Mouse (Mus musculus) neural tube, embryonic 15.5 days (tissue): ENCODE measurements around the gene Rab5b. TPM values are rescaled to one million over a fixed set of nuclear protein-coding genes. Genes with fewer than 3 reads are reported as not detected.

ENCODE experiments used
- ATAC-seq: fragments of 200-750 bp; cut with Nextera tagmentation; 2 replicates; pipeline ENCODE4 v1.8.0; 2017; ENCODE audit warnings: mild to moderate bottlenecking, moderate TSS enrichment, moderate library complexity; ENCODE audit not compliant: low FRiP score
- H3K27ac ChIP-seq: fragments of 300-500 bp; sonication (generic); replicated peaks from 2 replicates; pipeline ENCODE4 v1.5.1; 2015; ENCODE audit warnings: mild to moderate bottlenecking, inconsistent platforms
- H3K27me3 ChIP-seq: fragments of 300-500 bp; sonication (generic); replicated peaks from 2 replicates; pipeline ENCODE4 v1.6.1; 2015; ENCODE audit warnings: inconsistent platforms
- H3K36me3 ChIP-seq: fragments of 300-500 bp; sonication (generic); 2 replicates; pipeline ENCODE4 v1.6.1; 2015; ENCODE audit warnings: inconsistent platforms
- H3K4me1 ChIP-seq: fragments of 300-500 bp; sonication (generic); 2 replicates; pipeline ENCODE4 v1.6.1; 2015; ENCODE audit warnings: inconsistent platforms
- H3K4me2 ChIP-seq: fragments of 300-500 bp; sonication (generic); 2 replicates; pipeline ENCODE4 v1.6.1; 2015; ENCODE audit warnings: inconsistent platforms, mild to moderate bottlenecking, moderate library complexity
- H3K4me3 ChIP-seq: fragments of 300-500 bp; sonication (generic); replicated peaks from 2 replicates; pipeline ENCODE4 v1.5.1; 2015; ENCODE audit warnings: mild to moderate bottlenecking, inconsistent platforms
- H3K9ac ChIP-seq: fragments of 300-500 bp; sonication (generic); replicated peaks from 2 replicates; pipeline ENCODE4 v1.6.1; 2015; ENCODE audit warnings: mild to moderate bottlenecking, inconsistent platforms
- H3K9me3 ChIP-seq: fragments of 300-500 bp; sonication (generic); replicated peaks from 2 replicates; pipeline ENCODE4 v1.6.1; 2016; ENCODE audit warnings: inconsistent platforms
- WGBS: fragments of 180-500 bp; shearing (Covaris S2); methylation state at CpG from one replicate; pipeline ENCODE4 v1.1.7; 2015; ENCODE audit warnings: mixed read lengths; 5-methylcytosine and 5-hydroxymethylcytosine counted together
- polyA plus RNA-seq: library from polyadenylated mRNA; unstranded; fragments of >200 nt; fragmentation: Nextera tagmentation; extraction: Ambion mirVana; gene quantifications from 2 replicates; pipeline ENCODE4 v1.2.1, GENCODE M21; 2015

Rab5b gene
- polyA plus RNA-seq, 1 experiment from 2014 or later = 108 TPM

DNA sequence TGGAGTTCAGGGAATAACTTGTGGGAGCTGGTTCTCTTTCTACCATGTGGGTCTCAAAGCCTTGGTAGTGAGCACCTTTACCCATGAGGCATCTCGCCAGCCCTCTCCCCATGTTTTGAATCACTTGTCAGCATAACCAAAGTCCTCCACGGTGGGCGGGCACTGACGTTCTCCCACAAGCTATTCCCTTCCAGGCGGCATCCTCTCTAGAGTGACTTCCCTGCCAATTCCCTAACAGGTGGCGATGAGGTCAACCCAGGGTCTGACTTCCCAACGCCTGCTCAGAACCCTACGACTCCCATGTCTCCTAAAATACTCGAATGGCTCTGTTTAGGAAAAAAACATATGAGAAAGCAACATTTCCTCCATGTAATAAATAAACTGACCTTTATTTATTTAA, 38.2 kb downstream of the Rab5b start:
- Histone ChIP-seq H3K9me3 (no peaks in the 10 kb centered on the region), H3K4me1 (no peaks in the 10 kb centered on the region; the same call in 1 of the 2 replicates), H3K36me3 (no peaks in the 10 kb centered on the region), H3K27ac (no peak overlapping the region), H3K4me3 (no peak overlapping the region), H3K4me2 (no peak overlapping the region), H3K27me3 (no peaks in the 10 kb centered on the region), H3K9ac (no peak overlapping the region)
- no peak for ATAC-seq
- WGBS = 58% methylated on average over 9 of the region's 9 CpGs

DNA sequence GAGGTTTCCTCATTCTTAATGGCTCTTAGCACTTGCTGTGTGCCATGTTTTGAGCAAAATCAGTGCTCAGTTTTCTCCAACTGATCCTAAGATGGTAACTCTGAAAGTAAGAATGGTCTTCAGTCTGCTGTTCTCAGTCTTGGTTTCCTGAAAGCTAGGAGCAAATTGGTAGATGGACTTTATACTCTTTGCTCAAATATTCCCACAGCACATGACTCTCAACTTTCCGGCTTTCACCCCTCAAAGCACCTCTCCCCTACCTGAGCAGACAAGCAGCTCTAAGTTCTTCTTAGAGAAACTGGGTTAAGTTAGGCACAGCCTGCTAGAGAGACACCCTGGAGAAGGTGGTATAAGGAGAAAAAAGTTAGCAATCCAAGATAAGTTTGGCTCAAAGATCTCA, 39.3 kb downstream of the Rab5b start:
- Histone ChIP-seq H3K27ac (no peak overlapping the region), H3K36me3 (no peaks in the 10 kb centered on the region), H3K9me3 (no peaks in the 10 kb centered on the region), H3K27me3 (no peaks in the 10 kb centered on the region), H3K4me2 (no peak overlapping the region), H3K4me3 (no peak overlapping the region), H3K4me1 (no peaks in the 10 kb centered on the region; the same call in 1 of the 2 replicates), H3K9ac (no peak overlapping the region)
- WGBS = 100% methylated on average over 1 of the region's 1 CpGs
- ATAC-seq = no peak

DNA sequence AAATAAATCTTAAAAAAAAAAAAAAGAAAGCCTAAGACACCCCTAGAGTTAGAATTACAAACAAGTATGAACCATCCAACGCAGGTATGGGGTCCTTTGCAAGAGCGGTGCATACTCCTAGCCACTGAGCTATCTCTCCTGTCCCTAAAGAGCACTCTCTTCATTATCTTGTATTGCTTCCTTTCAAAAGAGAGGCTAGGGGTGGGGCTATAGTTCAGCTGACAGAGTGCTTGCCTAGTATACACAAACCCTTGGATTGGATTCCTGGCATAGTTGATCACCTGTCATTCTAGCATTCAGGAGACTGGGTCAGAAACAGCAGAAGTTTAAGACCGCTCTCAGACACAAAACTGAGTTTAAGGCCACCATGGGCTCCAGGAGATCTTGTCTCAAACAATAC, 40.8 kb downstream of the Rab5b start:
- no peak overlapping the region for H3K4me3 ChIP-seq
- 0 out of 2 replicates have a peak, but pooled peaks cover 2% of the 10 kb centered on the region for H3K36me3 ChIP-seq
- 87% methylated on average over 3 of the region's 3 CpGs for WGBS
- no peak overlapping the region for H3K9ac ChIP-seq
- no peaks in the 10 kb centered on the region; the same call in 1 of the 2 replicates for H3K4me1 ChIP-seq
- no peaks in the 10 kb centered on the region for H3K27me3 ChIP-seq
- ATAC-seq = no peak
- no peak overlapping the region for H3K4me2 ChIP-seq
- no peak overlapping the region for H3K27ac ChIP-seq
- H3K9me3 ChIP-seq = no peaks in the 10 kb centered on the region

DNA sequence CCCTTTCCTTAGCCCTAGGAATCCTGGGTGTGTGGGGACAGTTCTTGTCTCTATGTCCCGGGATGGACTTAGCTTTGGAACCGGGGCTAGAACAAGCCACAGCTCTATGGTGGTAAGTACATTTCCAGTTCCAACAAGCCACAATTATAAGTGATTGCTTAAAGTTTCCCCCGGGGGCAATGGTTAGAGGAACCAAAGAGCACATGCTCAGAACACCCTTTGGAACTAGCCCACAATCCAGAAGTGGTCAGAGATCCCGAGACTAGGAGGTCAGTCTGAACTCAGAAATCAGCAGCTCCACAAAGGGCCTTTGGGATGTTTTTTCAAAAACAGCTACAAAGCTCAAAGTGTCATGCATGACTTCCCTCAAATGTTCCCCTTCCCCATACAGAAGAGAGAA, 42.2 kb downstream of the Rab5b start:
- ATAC-seq = no peak
- WGBS = 75% methylated on average over 4 of the region's 4 CpGs
- no peaks in the 10 kb centered on the region for H3K27me3 ChIP-seq

DNA sequence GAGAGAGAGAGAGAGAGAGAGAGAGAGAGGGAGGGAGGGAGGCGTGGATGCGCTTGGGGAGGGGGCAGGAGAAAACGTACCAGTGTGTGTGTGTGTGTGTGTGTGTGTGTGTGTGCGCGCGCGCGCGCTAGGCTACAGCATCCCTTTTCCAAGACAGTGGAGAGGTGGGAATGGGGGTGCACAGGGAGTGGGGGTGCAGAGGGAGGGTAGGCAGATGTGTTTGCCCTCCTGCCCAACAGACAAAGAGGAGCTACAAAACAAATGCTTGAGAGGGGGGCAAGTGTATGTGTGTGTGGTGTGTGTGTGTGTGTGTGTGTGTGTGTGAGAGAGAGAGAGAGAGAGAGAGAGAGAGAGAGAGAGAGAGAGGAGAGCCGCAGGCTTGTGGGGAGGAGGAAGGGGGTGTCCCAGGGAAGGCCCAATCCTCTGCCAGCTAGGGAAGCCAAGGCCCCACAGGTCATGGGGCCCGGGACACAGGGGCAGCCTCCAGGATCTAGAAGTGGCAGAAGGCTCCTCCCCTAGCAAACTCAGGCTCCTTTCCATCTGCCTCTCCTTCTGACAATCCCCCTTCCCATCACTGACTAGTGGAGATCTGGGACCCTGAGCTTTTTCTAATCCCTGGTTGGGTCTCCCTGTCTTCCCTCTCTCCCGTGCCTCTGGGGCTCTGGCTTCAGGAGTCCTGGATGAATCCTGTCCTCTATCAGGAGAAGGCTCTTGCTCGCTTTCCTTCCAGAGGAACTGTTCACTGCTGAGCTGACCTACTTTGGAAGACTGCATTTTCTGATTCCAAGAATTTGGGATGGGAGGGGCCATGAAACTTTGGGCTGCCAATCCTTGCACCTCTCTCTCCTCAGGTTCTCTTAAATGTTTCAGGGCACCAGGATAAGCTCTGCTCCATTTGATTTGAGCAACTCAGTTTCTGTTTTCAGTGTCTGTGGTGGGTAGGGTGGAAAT, 49.6 kb downstream of the Rab5b start:
- ATAC-seq = peak; percentile 82
- Histone ChIP-seq H3K4me1 (peaks cover 42% of the 10 kb centered on the region), H3K9me3 (no peaks in the 10 kb centered on the region), H3K4me3 (peak overlapping the region; percentile 67), H3K27ac (peak overlapping the region; percentile 96), H3K9ac (peak overlapping the region; percentile 48), H3K36me3 (peaks cover 12% of the 10 kb centered on the region), H3K4me2 (peak overlapping the region; percentile 64), H3K27me3 (no peaks in the 10 kb centered on the region)
- 5% methylated on average over 13 of the region's 13 CpGs for WGBS

More for the DNA sequence above, 42.2 kb downstream of the Rab5b start:
- H3K4me2 ChIP-seq = no peak overlapping the region
- 0 out of 2 replicates have a peak, but pooled peaks cover 2% of the 10 kb centered on the region for H3K36me3 ChIP-seq
- no peak overlapping the region for H3K9ac ChIP-seq
- no peaks in the 10 kb centered on the region for H3K9me3 ChIP-seq
- no peaks in the 10 kb centered on the region; the same call in 1 of the 2 replicates for H3K4me1 ChIP-seq
- no peak overlapping the region for H3K27ac ChIP-seq
- H3K4me3 ChIP-seq = no peak overlapping the region

DNA sequence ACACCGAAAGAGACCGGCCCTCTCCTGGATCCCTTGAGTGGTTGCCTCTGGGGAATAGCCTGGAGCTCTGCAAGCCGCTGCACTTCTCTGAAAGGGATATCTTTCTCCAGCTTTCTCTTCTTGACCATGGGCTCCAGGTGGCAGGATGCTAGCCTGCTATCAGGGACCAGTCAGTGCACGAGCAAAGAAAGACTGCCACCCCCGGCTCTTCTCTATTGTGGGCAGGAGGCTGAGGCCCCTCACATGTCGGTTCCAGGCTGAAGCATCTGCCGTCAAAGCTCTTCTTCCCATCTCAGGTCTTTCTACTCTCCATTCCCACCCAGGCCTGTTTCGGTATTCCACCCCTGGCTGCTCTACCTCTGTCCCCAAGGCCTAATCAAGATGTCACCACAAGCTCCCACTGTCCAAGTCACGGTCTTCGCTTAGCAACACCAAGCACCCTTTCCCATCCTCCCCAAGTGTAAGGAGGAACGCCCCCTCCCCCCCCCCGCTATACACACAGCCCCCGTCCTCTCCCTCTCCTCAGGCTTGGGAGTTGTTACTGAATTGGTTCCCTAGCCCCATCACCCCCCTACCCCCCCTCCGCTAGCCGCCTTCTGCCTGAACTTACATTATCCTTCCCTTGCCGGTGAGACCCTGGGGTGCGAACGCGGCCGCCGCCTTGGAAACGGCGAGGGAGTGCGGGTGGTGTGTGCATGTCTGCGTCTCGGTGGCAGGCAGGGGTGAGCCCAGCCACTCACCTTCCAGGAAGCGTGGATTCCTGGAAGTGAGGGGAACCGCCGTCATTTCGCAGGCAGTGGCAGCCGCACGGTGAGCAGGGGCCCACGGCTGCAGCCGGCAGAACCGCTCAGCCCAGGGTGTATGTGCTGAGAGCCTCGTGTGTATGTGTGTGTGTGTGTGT, 50.7 kb downstream of the Rab5b start, which contains the start of gene Ikzf4:
Gene Ikzf4 (minus strand): TSS at position 881 of the 901 bp plus-strand sequence.
- WGBS = under 1% methylated on average over 33 of the region's 36 CpGs
- Histone ChIP-seq H3K4me3 (peak within 1 kb of the TSS; percentile 67), H3K4me1 (peaks cover 42% of the 10 kb centered on the region), H3K9me3 (no peaks in the 10 kb centered on the region), H3K27ac (peak within 1 kb of the TSS; percentile 96), H3K36me3 (peaks cover 20% of the 10 kb centered on the region), H3K9ac (peak within 1 kb of the TSS; percentile 68), H3K4me2 (peak within 1 kb of the TSS; percentile 64), H3K27me3 (no peaks in the 10 kb centered on the region)
- ATAC-seq = peak; percentile 85

DNA sequence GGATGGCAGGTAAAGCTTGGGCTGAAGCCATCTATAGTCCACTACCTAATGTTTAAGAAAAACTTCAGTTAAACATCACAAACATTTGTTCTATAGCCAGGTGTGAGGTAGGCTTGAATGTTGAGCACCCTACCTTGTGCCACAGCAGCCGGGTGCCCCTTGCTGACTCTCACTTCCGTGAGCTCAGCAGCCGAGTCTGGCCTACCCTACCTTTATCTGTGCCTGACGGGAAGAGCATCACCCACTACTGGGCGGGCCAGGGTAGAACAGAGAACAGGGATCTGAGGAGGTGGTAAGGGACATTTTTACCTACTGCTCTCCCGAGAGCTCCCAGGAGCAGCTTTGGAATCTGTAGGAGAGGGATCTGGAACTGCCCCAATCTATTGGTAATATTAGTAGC, 53.3 kb downstream of the Rab5b start:
- Histone ChIP-seq H3K9me3 (no peaks in the 10 kb centered on the region), H3K4me2 (peak overlapping the region; percentile 64; the same call in 1 of the 2 replicates)
- 91% methylated on average over 6 of the region's 6 CpGs for WGBS

DNA sequence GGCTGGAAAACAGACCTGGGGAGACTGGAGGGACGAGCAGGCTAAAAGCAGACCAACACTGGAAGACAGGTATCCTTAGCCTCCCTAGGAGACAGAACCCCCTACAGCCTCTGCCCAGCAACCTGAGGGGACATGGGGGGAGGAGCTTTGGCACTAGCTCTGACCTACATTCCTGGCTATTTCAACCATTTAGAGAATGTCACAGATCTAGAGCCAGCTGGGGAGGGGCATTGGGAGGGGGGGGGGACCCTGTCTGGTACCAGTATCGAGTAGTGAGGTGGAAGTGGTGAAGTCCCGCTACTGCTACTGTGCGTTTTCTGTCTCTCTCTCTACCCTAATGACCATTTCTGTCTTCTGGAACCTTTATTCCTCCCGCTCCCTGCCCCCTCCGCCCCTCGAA, 54.2 kb downstream of the Rab5b start:
- 89% methylated on average over 7 of the region's 7 CpGs for WGBS
- H3K27me3 ChIP-seq = no peaks in the 10 kb centered on the region
- no peak overlapping the region for H3K27ac ChIP-seq
- no peak for ATAC-seq
- peaks cover 41% of the 10 kb centered on the region for H3K4me1 ChIP-seq
- H3K36me3 ChIP-seq = peaks cover 46% of the 10 kb centered on the region
- no peak overlapping the region for H3K4me2 ChIP-seq
- no peak overlapping the region for H3K4me3 ChIP-seq
- no peaks in the 10 kb centered on the region for H3K9me3 ChIP-seq
- H3K9ac ChIP-seq = no peak overlapping the region

More for the DNA sequence above, 53.3 kb downstream of the Rab5b start:
- Histone ChIP-seq H3K9ac (no peak overlapping the region), H3K4me3 (no peak overlapping the region), H3K4me1 (peaks cover 42% of the 10 kb centered on the region), H3K27me3 (no peaks in the 10 kb centered on the region), H3K36me3 (peaks cover 42% of the 10 kb centered on the region), H3K27ac (no peak overlapping the region)
- no peak for ATAC-seq

DNA sequence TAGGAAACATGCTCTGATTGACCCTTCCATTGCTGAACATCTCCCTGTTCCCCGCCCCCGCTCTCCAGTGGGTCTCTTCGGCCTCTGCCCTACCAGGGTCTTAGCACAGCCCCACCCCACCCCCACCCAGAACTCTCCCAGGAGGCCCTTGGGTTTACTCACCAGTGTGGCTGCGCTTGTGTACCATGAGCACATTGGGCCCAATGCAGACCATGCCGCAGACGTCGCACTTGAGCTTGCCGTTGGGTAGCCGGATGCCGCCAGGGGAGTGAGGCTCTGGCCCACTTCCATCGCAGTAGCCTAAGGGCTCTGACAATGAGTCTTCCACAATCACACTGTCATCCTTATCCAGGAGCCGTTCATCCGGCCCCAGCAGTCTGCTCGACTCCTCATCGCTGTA, 55.2 kb downstream of the Rab5b start:
- 93% methylated on average over 15 of the region's 15 CpGs for WGBS
- Histone ChIP-seq H3K27me3 (no peaks in the 10 kb centered on the region), H3K4me3 (no peak overlapping the region), H3K27ac (no peak overlapping the region), H3K4me1 (peaks cover 34% of the 10 kb centered on the region), H3K4me2 (no peak overlapping the region), H3K9ac (no peak overlapping the region), H3K36me3 (peaks cover 55% of the 10 kb centered on the region), H3K9me3 (no peaks in the 10 kb centered on the region)
- ATAC-seq = no peak

DNA sequence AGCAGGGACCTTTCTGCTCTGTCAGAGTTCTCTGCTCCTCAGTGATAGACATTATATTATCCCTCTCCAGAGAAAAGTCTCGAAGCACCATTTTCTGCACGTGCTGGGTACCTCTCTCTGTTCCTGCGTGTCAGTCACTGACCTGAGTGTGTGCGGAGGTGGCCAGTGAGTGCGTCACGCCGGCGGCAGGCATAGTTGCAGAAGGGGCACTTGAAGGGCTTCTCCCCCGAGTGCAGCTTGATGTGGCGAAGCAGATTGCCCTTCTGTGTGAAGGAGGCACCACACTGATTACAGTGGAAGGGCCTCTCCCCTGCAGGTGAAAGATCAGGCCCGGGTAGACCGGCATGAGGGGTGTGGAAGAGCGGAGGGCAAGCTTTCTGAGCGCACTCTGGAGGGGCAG, 56.1 kb downstream of the Rab5b start:
- no peak for ATAC-seq
- Histone ChIP-seq H3K27me3 (no peaks in the 10 kb centered on the region), H3K4me1 (peaks cover 34% of the 10 kb centered on the region), H3K9ac (no peak overlapping the region), H3K4me3 (no peak overlapping the region), H3K27ac (no peak overlapping the region), H3K4me2 (no peak overlapping the region), H3K36me3 (peaks cover 64% of the 10 kb centered on the region), H3K9me3 (no peaks in the 10 kb centered on the region)
- 88% methylated on average over 14 of the region's 14 CpGs for WGBS

DNA sequence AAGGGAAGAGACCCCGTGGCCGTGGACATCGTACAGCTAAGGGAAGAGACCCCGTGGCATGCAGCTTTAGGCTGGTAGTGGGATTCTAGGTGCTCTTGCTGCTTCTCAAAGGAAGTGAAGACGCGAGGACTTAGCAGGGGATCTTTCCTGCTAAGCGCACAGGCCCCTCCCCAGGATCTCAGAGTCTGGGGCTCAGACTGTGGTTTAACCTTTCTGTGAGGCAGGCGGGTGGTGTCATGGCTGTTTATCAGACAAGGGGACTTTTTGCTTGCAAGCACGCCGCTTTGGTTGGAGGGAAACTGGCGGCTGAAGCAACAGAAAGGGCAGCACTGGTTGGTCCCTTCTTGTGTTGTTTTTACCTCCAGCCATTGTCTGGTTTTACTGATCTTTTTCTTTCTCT, 59.1 kb downstream of the Rab5b start:
- Histone ChIP-seq H3K27me3 (no peaks in the 10 kb centered on the region), H3K36me3 (peaks cover 85% of the 10 kb centered on the region), H3K4me2 (peak overlapping the region; percentile 35), H3K4me1 (peaks cover 9% of the 10 kb centered on the region), H3K9ac (no peak overlapping the region), H3K9me3 (no peaks in the 10 kb centered on the region), H3K27ac (no peak overlapping the region), H3K4me3 (no peak overlapping the region)
- WGBS = 12% methylated on average over 11 of the region's 11 CpGs
- ATAC-seq = no peak
